Mouse (Mus musculus): ENCODE measurements around the gene Abca17. TPM values are rescaled to one million over a fixed set of nuclear protein-coding genes. Genes with fewer than 3 reads are reported as not detected.

Gene Abca17
- polyA plus RNA-seq, 1 experiment from 2014 or later, result not detected

DNA sequence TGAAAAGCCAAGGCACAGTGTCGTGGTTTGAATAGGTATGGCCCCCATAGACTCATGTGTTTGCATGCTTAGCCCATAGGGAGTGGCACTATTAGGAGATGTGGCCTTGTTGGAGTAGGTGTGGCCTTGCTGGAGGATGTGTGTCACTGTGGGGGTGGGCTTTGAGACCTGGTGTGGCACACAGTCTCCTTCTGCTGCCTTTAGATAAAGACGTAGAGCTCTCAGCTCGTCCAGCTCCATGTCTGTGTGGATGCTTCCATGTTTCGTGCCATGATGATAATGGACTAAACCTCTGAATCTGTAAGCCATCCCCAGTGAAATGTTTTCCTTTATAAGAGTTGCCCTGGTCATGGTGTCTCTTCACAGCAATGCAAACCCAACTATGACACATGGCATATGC, 71.0 kb downstream of the Abca17 start:
- 39% methylated on average over 4 of the region's 4 CpGs for WGBS (ENCODE audit: insufficient replicate concordance)
- H3K36me3 ChIP-seq, result no peaks in the 10 kb centered on the region
- no peak overlapping the region for H3K27ac ChIP-seq
- H3K4me3 ChIP-seq (replicated peaks), result no peak overlapping the region
- ATAC-seq (ENCODE audit: low read depth) (peak; percentile 63), DNase-seq (no peak)
- H3K9ac ChIP-seq, result no peak overlapping the region
- no peaks in the 10 kb centered on the region for H3K27me3 ChIP-seq
- H3K9me3 ChIP-seq (replicated peaks), result peaks cover 7% of the 10 kb centered on the region; the same call in 1 of the 2 replicates
- H3K4me2 ChIP-seq, result no peak overlapping the region
- H3K4me1 ChIP-seq (replicated peaks), result peaks cover 9% of the 10 kb centered on the region; the same call in 1 of the 2 replicates

DNA sequence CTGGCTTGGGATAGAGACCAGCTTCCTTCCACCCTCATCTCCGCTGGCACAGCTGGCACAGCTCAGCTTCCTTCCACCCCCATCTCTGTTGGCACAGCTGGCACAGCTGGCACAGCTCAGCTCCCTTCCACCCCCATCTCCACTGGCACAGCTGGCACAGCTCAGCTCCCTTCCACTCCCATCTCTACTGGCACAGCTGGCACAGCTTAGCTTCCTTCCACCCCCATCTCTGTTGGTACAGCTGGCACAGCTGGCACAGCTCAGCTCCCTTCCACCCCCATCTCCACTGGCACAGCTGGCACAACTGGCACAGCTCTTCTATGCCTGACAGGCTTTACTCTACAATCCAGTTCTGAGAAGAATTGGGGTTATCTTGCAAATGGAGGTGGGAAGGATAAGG, 83.7 kb downstream of the Abca17 start:
- Histone ChIP-seq H3K9me3 (replicated peaks) (no peaks in the 10 kb centered on the region), H3K4me2 (no peak overlapping the region), H3K4me3 (replicated peaks) (no peak overlapping the region), H3K9ac (no peak overlapping the region), H3K4me1 (replicated peaks) (no peaks in the 10 kb centered on the region), H3K27me3 (no peaks in the 10 kb centered on the region), H3K27ac (no peak overlapping the region), H3K36me3 (no peaks in the 10 kb centered on the region)
- DNase-seq, result no peak
- 59% methylated on average over 1 of the region's 1 CpGs for WGBS (ENCODE audit: insufficient replicate concordance)
- ATAC-seq (ENCODE audit: low read depth), result no peak

DNA sequence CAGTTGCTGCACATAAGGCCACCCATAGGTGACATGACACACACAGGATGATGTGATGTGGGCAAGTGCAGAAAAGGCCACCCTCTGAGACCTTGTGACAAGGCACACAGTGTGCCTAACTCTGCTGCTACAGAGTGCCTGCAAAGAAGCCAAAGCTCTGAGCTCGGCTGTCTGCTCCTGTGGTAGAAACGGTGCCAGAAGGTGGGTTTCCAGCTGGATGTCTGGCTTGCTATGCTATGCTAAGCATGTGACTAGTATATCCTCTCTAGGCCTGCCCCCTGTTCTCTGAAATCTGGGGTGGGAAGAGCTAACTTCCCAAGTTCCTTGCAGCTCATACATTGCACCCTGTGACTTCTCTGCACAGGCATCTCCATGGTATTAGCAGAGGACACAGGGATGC, 86.1 kb downstream of the Abca17 start:
- Histone ChIP-seq H3K4me3 (replicated peaks) (no peak overlapping the region), H3K4me1 (replicated peaks) (no peaks in the 10 kb centered on the region), H3K36me3 (no peaks in the 10 kb centered on the region), H3K27ac (no peak overlapping the region), H3K9ac (no peak overlapping the region), H3K9me3 (replicated peaks) (no peaks in the 10 kb centered on the region), H3K27me3 (no peaks in the 10 kb centered on the region), H3K4me2 (no peak overlapping the region)
- ATAC-seq (ENCODE audit: low read depth), result no peak
- 66% methylated on average over 2 of the region's 2 CpGs for WGBS (ENCODE audit: insufficient replicate concordance)
- DNase-seq, result no peak

DNA sequence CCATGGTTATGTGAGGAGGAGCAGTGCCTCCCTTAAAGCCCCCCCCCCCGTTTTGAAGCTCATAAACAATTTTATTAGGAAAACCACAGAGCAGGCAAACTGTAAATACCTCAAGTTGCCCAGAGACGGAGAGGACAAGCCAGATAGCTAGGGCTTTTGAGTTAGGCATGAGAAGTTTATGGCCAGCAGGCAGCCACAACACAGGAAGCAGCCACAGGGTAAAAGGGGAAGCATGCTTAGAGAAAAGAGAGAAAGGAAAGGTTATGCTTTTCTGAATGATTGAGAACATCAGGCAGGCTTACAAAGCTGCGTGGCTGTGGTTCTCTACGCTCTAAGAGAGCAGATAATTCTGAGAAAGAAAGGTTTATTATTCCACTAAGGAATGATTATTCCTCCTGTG, 90.4 kb downstream of the Abca17 start:
- no peak overlapping the region for H3K27ac ChIP-seq
- 28% methylated on average over 4 of the region's 4 CpGs for WGBS (ENCODE audit: insufficient replicate concordance)

DNA sequence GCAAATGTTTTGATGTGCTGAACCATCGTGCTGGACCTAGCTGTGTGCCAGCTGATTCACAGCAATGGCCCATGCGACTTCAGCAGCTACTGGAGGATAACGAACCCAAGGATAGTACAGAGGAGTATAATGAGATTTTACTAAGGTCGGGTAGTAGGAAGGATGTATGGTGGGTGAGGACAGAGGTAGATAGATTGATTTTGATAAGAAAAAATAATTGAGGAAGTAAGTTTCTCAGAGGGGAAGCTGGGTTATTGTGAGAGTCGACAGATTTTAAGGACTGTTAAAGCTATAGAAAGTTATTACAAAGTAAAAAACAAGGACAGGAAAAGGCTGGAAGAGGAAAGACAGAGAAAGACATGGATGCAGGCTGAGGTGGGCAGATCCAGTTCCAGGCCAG, 91.2 kb downstream of the Abca17 start:
- H3K9ac ChIP-seq, result no peak overlapping the region
- H3K27me3 ChIP-seq, result no peaks in the 10 kb centered on the region
- H3K27ac ChIP-seq, result no peak overlapping the region
- H3K4me2 ChIP-seq, result no peak overlapping the region
- 15% methylated on average over 5 of the region's 5 CpGs for WGBS (ENCODE audit: insufficient replicate concordance)
- no peak overlapping the region for H3K4me3 ChIP-seq (replicated peaks)
- H3K4me1 ChIP-seq (replicated peaks), result no peaks in the 10 kb centered on the region
- no peaks in the 10 kb centered on the region for H3K36me3 ChIP-seq
- no peak for ATAC-seq (ENCODE audit: low read depth)
- no peaks in the 10 kb centered on the region for H3K9me3 ChIP-seq (replicated peaks)
- DNase-seq, result no peak

More for the DNA sequence above, 90.4 kb downstream of the Abca17 start:
- H3K4me2 ChIP-seq, result no peak overlapping the region
- H3K4me3 ChIP-seq (replicated peaks), result no peak overlapping the region
- no peaks in the 10 kb centered on the region for H3K4me1 ChIP-seq (replicated peaks)
- H3K9ac ChIP-seq, result no peak overlapping the region
- H3K36me3 ChIP-seq, result no peaks in the 10 kb centered on the region
- DNase-seq (no peak), ATAC-seq (ENCODE audit: low read depth) (no peak)
- no peaks in the 10 kb centered on the region for H3K27me3 ChIP-seq
- no peaks in the 10 kb centered on the region for H3K9me3 ChIP-seq (replicated peaks)

DNA sequence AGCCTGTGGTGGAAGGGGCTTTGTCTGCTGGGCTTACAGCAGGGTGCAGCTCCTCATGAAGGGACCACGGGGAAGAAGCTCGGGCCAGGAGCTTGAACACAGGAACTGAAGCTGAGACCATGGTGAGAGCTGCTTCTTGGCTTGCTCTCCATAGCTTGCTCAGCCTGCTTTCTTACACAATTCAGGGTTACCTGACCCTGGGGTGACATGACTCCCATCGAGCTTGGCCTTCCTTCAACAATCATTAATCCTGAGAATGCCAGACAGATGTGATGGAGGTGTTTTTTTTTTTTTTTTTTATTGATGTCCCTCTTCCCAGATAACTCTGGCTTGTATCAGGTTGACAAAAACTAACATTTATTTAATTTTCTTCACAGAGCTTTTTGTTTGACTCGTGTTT, 91.9 kb downstream of the Abca17 start:
- no peak overlapping the region for H3K27ac ChIP-seq
- no peaks in the 10 kb centered on the region for H3K27me3 ChIP-seq
- no peaks in the 10 kb centered on the region for H3K36me3 ChIP-seq
- 50% methylated on average over 4 of the region's 4 CpGs for WGBS (ENCODE audit: insufficient replicate concordance)
- no peaks in the 10 kb centered on the region for H3K4me1 ChIP-seq (replicated peaks)
- H3K9me3 ChIP-seq (replicated peaks), result no peaks in the 10 kb centered on the region
- no peak overlapping the region for H3K9ac ChIP-seq
- ATAC-seq (ENCODE audit: low read depth), result no peak
- no peak for DNase-seq
- no peak overlapping the region for H3K4me3 ChIP-seq (replicated peaks)
- no peak overlapping the region for H3K4me2 ChIP-seq

DNA sequence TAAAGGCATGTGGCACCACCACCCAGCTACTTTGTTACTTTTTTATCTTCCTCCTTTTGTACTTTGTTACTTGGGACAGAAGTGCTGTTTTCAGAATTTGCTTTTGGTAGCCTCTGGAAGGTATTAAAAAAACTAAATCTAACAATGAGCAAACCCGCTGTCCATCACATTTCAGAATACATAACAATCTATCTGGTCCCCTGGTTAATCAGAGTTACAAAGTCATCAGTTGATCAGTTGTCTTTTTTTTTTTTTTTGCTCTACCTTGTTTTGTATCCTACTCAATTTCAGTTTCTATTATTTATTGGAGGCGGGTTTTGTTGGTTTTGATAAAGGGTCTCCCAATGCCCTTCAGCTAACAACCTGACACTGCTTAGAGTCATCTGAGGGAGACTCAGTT, 98.5 kb downstream of the Abca17 start:
- H3K4me3 ChIP-seq (replicated peaks), result peak overlapping the region; percentile 86
- H3K36me3 ChIP-seq, result peaks cover 28% of the 10 kb centered on the region
- no peak for ATAC-seq (ENCODE audit: low read depth)
- H3K9ac ChIP-seq, result peak overlapping the region; percentile 83
- H3K27me3 ChIP-seq, result no peaks in the 10 kb centered on the region
- H3K4me1 ChIP-seq (replicated peaks), result peaks cover 41% of the 10 kb centered on the region
- no peak for DNase-seq
- peak overlapping the region; percentile 86 for H3K4me2 ChIP-seq
- peak overlapping the region; percentile 90 for H3K27ac ChIP-seq
- 96% methylated on average over 2 of the region's 2 CpGs for WGBS (ENCODE audit: insufficient replicate concordance)
- no peaks in the 10 kb centered on the region for H3K9me3 ChIP-seq (replicated peaks)

DNA sequence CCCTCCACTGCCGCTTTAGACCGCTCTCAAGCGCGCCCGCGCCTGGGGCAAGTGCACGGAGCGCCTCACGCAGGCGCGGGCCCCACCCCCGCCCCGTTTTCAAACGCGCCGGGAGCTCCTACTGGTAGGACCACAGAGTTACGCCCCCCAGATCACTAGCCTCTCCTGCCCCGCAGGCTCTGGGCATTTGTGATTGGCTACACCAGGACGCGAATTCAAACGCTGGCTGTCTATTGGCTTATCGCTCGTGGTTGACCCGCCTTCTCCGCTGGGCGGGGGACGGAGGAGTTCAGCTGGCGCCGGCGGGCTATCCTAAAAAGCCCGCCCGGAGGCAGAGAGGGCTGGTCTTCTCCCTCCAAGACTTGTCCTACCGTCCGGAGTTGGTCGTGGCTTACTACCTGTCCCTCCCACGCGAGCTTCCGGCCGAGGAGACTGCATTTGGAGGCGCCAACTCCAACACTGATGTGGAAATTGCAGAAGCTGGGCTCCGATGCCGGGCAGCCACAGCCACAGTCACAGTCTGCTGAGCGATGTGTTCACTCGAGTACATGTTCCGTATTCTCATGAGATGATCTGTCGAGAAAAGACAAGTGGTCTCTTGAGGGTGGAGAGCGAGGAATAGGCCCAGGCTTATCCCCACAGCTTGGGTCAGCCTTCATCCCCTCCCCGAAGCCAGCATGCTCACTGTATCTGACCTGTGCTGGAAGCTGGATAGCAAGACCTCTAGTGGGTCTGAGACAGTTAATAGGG, 99.4 kb downstream of the Abca17 start, which contains the start of gene Ccnf:
Ccnf (minus strand) TSS at position 165 of the 750 bp plus-strand sequence.
- Histone ChIP-seq H3K36me3 (peaks cover 36% of the 10 kb centered on the region), H3K27me3 (no peaks in the 10 kb centered on the region), H3K9me3 (replicated peaks) (no peaks in the 10 kb centered on the region), H3K4me3 (replicated peaks) (peak within 1 kb of the TSS; percentile 86), H3K27ac (peak within 1 kb of the TSS; percentile 90), H3K4me2 (peak within 1 kb of the TSS; percentile 96), H3K9ac (peak within 1 kb of the TSS; percentile 94), H3K4me1 (replicated peaks) (peaks cover 41% of the 10 kb centered on the region)
- ATAC-seq (ENCODE audit: low read depth), result peak; percentile 99
- under 1% methylated on average over 48 of the region's 48 CpGs for WGBS (ENCODE audit: insufficient replicate concordance)
- peak; percentile 98 for DNase-seq

DNA sequence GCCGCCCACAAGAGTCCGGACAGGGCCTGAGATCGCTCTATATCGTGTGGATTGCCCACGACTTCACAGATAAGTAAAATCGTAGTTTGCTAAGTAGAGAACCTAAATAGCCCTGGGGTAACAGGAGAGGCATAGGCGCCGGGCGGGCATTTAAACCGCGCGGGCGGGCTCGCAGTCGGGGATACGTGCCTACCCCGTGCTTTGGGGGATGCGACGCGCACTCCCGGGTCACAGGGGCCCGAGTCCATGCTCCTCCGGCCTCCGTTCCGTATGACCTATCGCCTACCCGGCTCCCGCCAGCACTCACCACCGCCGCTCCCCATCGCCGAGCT, 99.9 kb downstream of the Abca17 start:
- H3K27me3 ChIP-seq, result no peaks in the 10 kb centered on the region
- WGBS (ENCODE audit: insufficient replicate concordance), result under 1% methylated on average over 32 of the region's 32 CpGs
- peak overlapping the region; percentile 86 for H3K4me3 ChIP-seq (replicated peaks)
- ATAC-seq (ENCODE audit: low read depth) (no peak), DNase-seq (no peak)
- peak overlapping the region; percentile 86 for H3K27ac ChIP-seq
- peak overlapping the region; percentile 96 for H3K4me2 ChIP-seq
- peaks cover 41% of the 10 kb centered on the region for H3K36me3 ChIP-seq
- H3K4me1 ChIP-seq (replicated peaks), result peaks cover 41% of the 10 kb centered on the region
- H3K9ac ChIP-seq, result peak overlapping the region; percentile 94
- H3K9me3 ChIP-seq (replicated peaks), result no peaks in the 10 kb centered on the region

DNA sequence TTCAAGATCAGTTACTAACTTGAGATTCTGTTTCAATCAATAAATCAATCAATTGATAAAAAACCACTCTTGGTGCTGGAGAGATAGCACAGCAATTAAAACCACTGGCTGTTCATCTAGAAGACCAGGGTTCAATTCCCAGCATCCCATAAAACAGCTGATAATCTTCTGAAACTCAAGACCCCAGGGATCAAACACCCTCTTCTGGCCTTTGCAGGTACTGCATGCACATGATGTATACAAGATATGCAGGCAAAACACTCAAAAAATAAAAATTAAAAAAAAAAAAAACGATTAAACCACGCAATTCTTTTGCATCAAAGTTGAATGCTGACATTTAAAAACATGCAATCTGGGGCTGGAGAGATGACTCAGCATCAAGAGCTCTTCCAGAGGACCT, 102.2 kb downstream of the Abca17 start:
- peak overlapping the region; percentile 86 for H3K4me3 ChIP-seq (replicated peaks)
- H3K9ac ChIP-seq, result no peak overlapping the region
- H3K36me3 ChIP-seq, result peaks cover 59% of the 10 kb centered on the region
- ATAC-seq (ENCODE audit: low read depth) (no peak), DNase-seq (no peak)
- peak overlapping the region; percentile 96 for H3K4me2 ChIP-seq
- 95% methylated on average over 2 of the region's 2 CpGs for WGBS (ENCODE audit: insufficient replicate concordance)
- H3K27me3 ChIP-seq, result no peaks in the 10 kb centered on the region
- peaks cover 41% of the 10 kb centered on the region for H3K4me1 ChIP-seq (replicated peaks)
- H3K27ac ChIP-seq, result no peak overlapping the region
- H3K9me3 ChIP-seq (replicated peaks), result peaks cover 6% of the 10 kb centered on the region; the same call in 1 of the 2 replicates

DNA sequence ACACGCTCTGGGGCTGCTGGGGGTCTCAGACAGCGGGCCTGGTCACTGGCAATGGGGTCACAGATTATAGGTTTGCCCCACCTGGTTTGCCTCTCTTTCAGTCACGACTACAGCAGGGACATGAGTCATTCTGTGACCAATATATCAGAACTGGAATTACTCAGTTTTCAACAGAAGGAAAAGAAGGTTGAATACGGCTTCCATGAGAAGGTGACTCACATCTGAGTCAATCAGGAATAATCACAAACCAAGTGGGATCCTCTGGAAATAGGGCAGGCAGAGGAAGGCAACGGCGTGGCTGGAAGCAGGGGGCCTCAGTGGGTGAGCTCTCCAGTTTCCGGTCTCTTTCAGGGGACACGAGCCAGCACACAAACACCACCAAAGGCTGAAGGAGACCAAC, 106.8 kb downstream of the Abca17 start:
- no peak overlapping the region for H3K27ac ChIP-seq

More for the DNA sequence above, 106.8 kb downstream of the Abca17 start:
- Histone ChIP-seq H3K9me3 (replicated peaks) (peaks cover 6% of the 10 kb centered on the region; the same call in 1 of the 2 replicates), H3K4me2 (no peak overlapping the region), H3K4me1 (replicated peaks) (peaks cover 14% of the 10 kb centered on the region), H3K36me3 (peaks cover 94% of the 10 kb centered on the region), H3K27me3 (no peaks in the 10 kb centered on the region), H3K9ac (no peak overlapping the region), H3K4me3 (replicated peaks) (no peak overlapping the region)
- ATAC-seq (ENCODE audit: low read depth) (no peak), DNase-seq (no peak)
- 97% methylated on average over 8 of the region's 8 CpGs for WGBS (ENCODE audit: insufficient replicate concordance)
